Mouse (Mus musculus): ENCODE measurements around the gene Chid1. TPM values are rescaled to one million over a fixed set of nuclear protein-coding genes. Genes with fewer than 3 reads are reported as not detected.

Chid1 gene
- polyA plus RNA-seq, 1 experiment from 2014 or later: 20.5 TPM

DNA sequence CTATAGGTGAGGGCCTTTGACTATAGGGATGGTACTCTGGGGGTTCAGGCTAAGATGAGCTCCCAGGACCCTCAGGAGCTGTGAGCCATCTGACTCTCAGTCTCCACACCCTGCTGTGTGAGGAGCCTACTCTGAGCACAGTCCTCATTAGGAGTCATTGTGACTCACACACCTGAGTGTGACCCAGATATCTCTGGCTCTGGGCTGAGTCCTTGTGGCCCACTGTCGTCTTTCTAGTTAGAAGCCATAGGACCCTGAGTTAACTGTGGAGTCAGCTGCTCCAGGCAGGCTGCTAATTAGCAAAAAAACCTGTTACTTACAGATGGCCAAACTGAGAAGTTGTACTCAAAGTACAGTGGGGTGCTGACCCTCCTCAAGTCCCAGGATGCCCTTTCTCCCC, 45.9 kb downstream of the Chid1 start:
- no peak for ATAC-seq
- no peaks in the 10 kb centered on the region for H3K27me3 ChIP-seq (replicated peaks; ENCODE audit: control insufficient read depth, insufficient read depth, low read length)
- 87% methylated on average over 1 of the region's 1 CpGs for WGBS

DNA sequence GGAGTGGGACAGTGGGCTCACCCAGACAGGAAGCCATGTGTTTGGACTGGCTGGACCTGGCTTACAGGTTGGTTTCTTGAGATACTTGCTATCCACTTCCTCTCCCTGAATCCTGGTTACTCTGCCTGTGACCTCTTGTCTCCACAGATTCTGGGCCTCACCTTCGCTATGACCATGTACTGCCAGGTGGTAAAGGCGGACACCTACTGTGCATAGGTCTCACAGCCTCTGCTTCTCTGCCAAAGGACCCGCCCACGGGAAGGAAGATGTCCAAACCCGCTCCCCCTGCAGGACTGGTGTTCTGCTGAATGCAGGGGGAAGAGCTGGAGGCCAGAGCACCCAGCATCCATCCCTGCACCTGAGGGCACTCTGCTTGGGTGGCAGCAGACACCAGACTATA, 46.9 kb downstream of the Chid1 start:
- ATAC-seq: no peak

More for the DNA sequence above, 45.9 kb downstream of the Chid1 start:
- H3K9ac ChIP-seq (ENCODE audit: low read depth, low read length): no peak overlapping the region
- no peak for TF ChIP-seq CTCF (IDR thresholded peaks at IDR 0.05; ENCODE audit: low read depth)
- no peaks in the 10 kb centered on the region for H3K9me3 ChIP-seq (ENCODE audit: control insufficient read depth)
- peaks cover 41% of the 10 kb centered on the region for H3K36me3 ChIP-seq (ENCODE audit: control insufficient read depth, insufficient read depth)
- no peak overlapping the region for H3K4me2 ChIP-seq (replicated peaks; ENCODE audit: low read depth)
- no peak overlapping the region for H3K4me3 ChIP-seq (ENCODE audit: low read depth, low read length)
- H3K4me1 ChIP-seq (replicated peaks; ENCODE audit: control insufficient read depth, insufficient read depth, low read length): no peaks in the 10 kb centered on the region
- H3K27ac ChIP-seq (ENCODE audit: low read depth, low read length): no peak overlapping the region

DNA sequence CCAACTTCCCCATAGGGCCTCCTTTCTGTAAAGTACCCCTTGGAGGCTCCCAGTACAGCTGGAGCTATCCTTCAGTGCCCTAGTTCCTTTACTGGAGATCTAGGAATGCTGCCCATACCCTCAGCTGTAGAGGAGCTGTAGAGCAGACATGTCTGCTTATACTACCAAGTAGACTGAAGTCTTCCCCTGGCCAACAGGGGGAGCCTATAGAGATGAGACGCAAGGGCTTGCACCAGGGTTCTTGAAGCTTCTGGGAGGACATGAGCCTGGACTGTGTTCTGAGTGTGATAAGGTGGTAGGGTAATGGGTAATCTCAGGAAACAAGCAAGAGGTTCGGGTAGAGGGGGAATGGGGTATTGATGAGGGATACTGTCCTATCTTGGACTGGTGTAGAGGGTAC, 48.5 kb downstream of the Chid1 start:
- Histone ChIP-seq H3K4me3 (ENCODE audit: low read depth, low read length) (no peak overlapping the region), H3K9me3 (ENCODE audit: control insufficient read depth) (no peaks in the 10 kb centered on the region), H3K9ac (ENCODE audit: low read depth, low read length) (no peak overlapping the region), H3K27me3 (replicated peaks; ENCODE audit: control insufficient read depth, insufficient read depth, low read length) (no peaks in the 10 kb centered on the region), H3K27ac (ENCODE audit: low read depth, low read length) (no peak overlapping the region), H3K36me3 (ENCODE audit: control insufficient read depth, insufficient read depth) (peaks cover 39% of the 10 kb centered on the region), H3K4me2 (replicated peaks; ENCODE audit: low read depth) (no peak overlapping the region), H3K4me1 (replicated peaks; ENCODE audit: control insufficient read depth, insufficient read depth, low read length) (no peaks in the 10 kb centered on the region)
- peak; percentile 57 for TF ChIP-seq CTCF (IDR thresholded peaks at IDR 0.05; ENCODE audit: low read depth)
- no peak for ATAC-seq
- WGBS: 81% methylated on average over 2 of the region's 2 CpGs

More for the DNA sequence above, 46.9 kb downstream of the Chid1 start:
- Histone ChIP-seq H3K4me2 (replicated peaks; ENCODE audit: low read depth) (no peak overlapping the region), H3K27ac (ENCODE audit: low read depth, low read length) (no peak overlapping the region), H3K36me3 (ENCODE audit: control insufficient read depth, insufficient read depth) (peaks cover 37% of the 10 kb centered on the region), H3K4me3 (ENCODE audit: low read depth, low read length) (no peak overlapping the region), H3K27me3 (replicated peaks; ENCODE audit: control insufficient read depth, insufficient read depth, low read length) (no peaks in the 10 kb centered on the region), H3K4me1 (replicated peaks; ENCODE audit: control insufficient read depth, insufficient read depth, low read length) (no peaks in the 10 kb centered on the region), H3K9me3 (ENCODE audit: control insufficient read depth) (no peaks in the 10 kb centered on the region), H3K9ac (ENCODE audit: low read depth, low read length) (no peak overlapping the region)
- TF ChIP-seq CTCF (IDR thresholded peaks at IDR 0.05; ENCODE audit: low read depth): no peak
- whole genome bisulfite sequencing: 88% methylated on average over 5 of the region's 5 CpGs

- Histone ChIP-seq H3K4me2 (replicated peaks; ENCODE audit: low read depth) (no peak overlapping the region), H3K27me3 (replicated peaks; ENCODE audit: control insufficient read depth, insufficient read depth, low read length) (peaks cover 12% of the 10 kb centered on the region; the same call in 1 of the 2 replicates), H3K9ac (ENCODE audit: low read depth, low read length) (no peak overlapping the region), H3K27ac (ENCODE audit: low read depth, low read length) (no peak overlapping the region), H3K4me1 (replicated peaks; ENCODE audit: control insufficient read depth, insufficient read depth, low read length) (no peaks in the 10 kb centered on the region), H3K36me3 (ENCODE audit: control insufficient read depth, insufficient read depth) (peaks cover 17% of the 10 kb centered on the region; the same call in 1 of the 2 replicates), H3K4me3 (ENCODE audit: low read depth, low read length) (no peak overlapping the region), H3K9me3 (ENCODE audit: control insufficient read depth) (no peaks in the 10 kb centered on the region)
- no peak for ATAC-seq
- TF ChIP-seq CTCF (IDR thresholded peaks at IDR 0.05; ENCODE audit: low read depth): no peak
- 81% methylated on average over 7 of the region's 7 CpGs for WGBS
These were observed 52.5 kb downstream of the Chid1 start for GRCm38 (mm10) chr7:141487141-141487540.

GRCm38 (mm10) chr7:141486239-141486638, 53.4 kb downstream of the Chid1 start:
- Histone ChIP-seq H3K27ac (ENCODE audit: low read depth, low read length) (no peak overlapping the region), H3K9me3 (ENCODE audit: control insufficient read depth) (no peaks in the 10 kb centered on the region), H3K4me1 (replicated peaks; ENCODE audit: control insufficient read depth, insufficient read depth, low read length) (no peaks in the 10 kb centered on the region; the same call in 1 of the 2 replicates), H3K4me2 (replicated peaks; ENCODE audit: low read depth) (no peak overlapping the region), H3K36me3 (ENCODE audit: control insufficient read depth, insufficient read depth) (peaks cover 9% of the 10 kb centered on the region; the same call in 1 of the 2 replicates), H3K9ac (ENCODE audit: low read depth, low read length) (no peak overlapping the region), H3K27me3 (replicated peaks; ENCODE audit: control insufficient read depth, insufficient read depth, low read length) (peaks cover 18% of the 10 kb centered on the region; the same call in 1 of the 2 replicates), H3K4me3 (ENCODE audit: low read depth, low read length) (no peak overlapping the region)
- WGBS: 94% methylated on average over 1 of the region's 1 CpGs
- no peak for ATAC-seq
- TF ChIP-seq CTCF (IDR thresholded peaks at IDR 0.05; ENCODE audit: low read depth): no peak

DNA sequence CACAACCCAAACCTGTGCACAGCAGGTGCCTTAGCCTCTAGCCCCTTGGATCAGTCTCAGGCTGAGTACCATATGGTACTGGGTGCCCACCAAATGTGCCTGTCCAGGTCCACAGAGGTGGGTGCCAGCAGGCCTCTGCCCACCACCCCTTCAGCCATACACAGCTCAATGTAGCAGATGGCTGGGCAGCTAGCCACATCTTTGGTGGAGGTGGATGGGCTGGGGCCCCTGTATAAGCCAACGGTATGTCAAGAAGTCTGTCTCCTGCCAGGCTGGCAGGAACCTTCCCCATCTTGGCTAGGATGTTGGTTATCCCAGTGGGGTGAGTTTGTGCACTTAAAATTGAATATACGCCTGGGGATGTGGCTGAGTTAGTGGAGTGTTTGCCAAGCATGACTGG, 54.1 kb downstream of the Chid1 start:
- no peaks in the 10 kb centered on the region; the same call in 1 of the 2 replicates for H3K4me1 ChIP-seq (replicated peaks; ENCODE audit: control insufficient read depth, insufficient read depth, low read length)
- H3K27ac ChIP-seq (ENCODE audit: low read depth, low read length): no peak overlapping the region
- peaks cover 18% of the 10 kb centered on the region; the same call in 1 of the 2 replicates for H3K27me3 ChIP-seq (replicated peaks; ENCODE audit: control insufficient read depth, insufficient read depth, low read length)
- no peak overlapping the region for H3K4me3 ChIP-seq (ENCODE audit: low read depth, low read length)
- H3K9ac ChIP-seq (ENCODE audit: low read depth, low read length): no peak overlapping the region
- no peaks in the 10 kb centered on the region for H3K9me3 ChIP-seq (ENCODE audit: control insufficient read depth)
- peaks cover 3% of the 10 kb centered on the region; the same call in 1 of the 2 replicates for H3K36me3 ChIP-seq (ENCODE audit: control insufficient read depth, insufficient read depth)
- no peak overlapping the region for H3K4me2 ChIP-seq (replicated peaks; ENCODE audit: low read depth)
- TF ChIP-seq CTCF (IDR thresholded peaks at IDR 0.05; ENCODE audit: low read depth): no peak
- 87% methylated on average over 2 of the region's 2 CpGs for WGBS
- no peak for ATAC-seq

Data from intestine, postnatal 0 days (tissue).